Mouse (Mus musculus): Measurements from ENCODE around the gene Syt1. TPM values are rescaled to one million over a fixed set of nuclear protein-coding genes. Genes with fewer than 3 reads are reported as not detected.

The Syt1 gene
- polyA plus RNA-seq, 1 experiment from 2014 or later, result 0.25 TPM

GRCm38 (mm10) chr10:108656898-108657297, 353.9 kb downstream of the Syt1 start:
- no peak for TF ChIP-seq CTCF (IDR thresholded peaks at IDR 0.05; ENCODE audit: low read depth)
- Histone ChIP-seq H3K36me3 (ENCODE audit: insufficient read depth) (no peaks in the 10 kb centered on the region), H3K9me3 (ENCODE audit: low read depth, low read length) (no peaks in the 10 kb centered on the region), H3K4me3 (ENCODE audit: low read depth, low read length) (no peak overlapping the region), H3K4me1 (ENCODE audit: insufficient read depth) (no peaks in the 10 kb centered on the region), H3K4me2 (no peak overlapping the region), H3K9ac (no peak overlapping the region), H3K27me3 (ENCODE audit: insufficient read depth, low read length) (no peaks in the 10 kb centered on the region), H3K27ac (ENCODE audit: low read depth) (no peak overlapping the region)
- DNase-seq (peak; percentile 8), ATAC-seq (ENCODE audit: insufficient read depth) (no peak)
- WGBS, result 57% methylated on average over 4 of the region's 4 CpGs

GRCm38 (mm10) chr10:108655074-108655473, 355.7 kb downstream of the Syt1 start:
- no peaks in the 10 kb centered on the region for H3K36me3 ChIP-seq (ENCODE audit: insufficient read depth)
- no peak overlapping the region for H3K4me2 ChIP-seq
- TF ChIP-seq CTCF (IDR thresholded peaks at IDR 0.05; ENCODE audit: low read depth), result no peak
- H3K4me3 ChIP-seq (ENCODE audit: low read depth, low read length), result no peak overlapping the region
- DNase-seq (no peak), ATAC-seq (ENCODE audit: insufficient read depth) (no peak)
- no peaks in the 10 kb centered on the region for H3K9me3 ChIP-seq (ENCODE audit: low read depth, low read length)
- H3K27ac ChIP-seq (ENCODE audit: low read depth), result no peak overlapping the region
- H3K4me1 ChIP-seq (ENCODE audit: insufficient read depth), result no peaks in the 10 kb centered on the region
- H3K27me3 ChIP-seq (ENCODE audit: insufficient read depth, low read length), result no peaks in the 10 kb centered on the region
- 91% methylated on average over 11 of the region's 11 CpGs for WGBS
- no peak overlapping the region for H3K9ac ChIP-seq

DNA sequence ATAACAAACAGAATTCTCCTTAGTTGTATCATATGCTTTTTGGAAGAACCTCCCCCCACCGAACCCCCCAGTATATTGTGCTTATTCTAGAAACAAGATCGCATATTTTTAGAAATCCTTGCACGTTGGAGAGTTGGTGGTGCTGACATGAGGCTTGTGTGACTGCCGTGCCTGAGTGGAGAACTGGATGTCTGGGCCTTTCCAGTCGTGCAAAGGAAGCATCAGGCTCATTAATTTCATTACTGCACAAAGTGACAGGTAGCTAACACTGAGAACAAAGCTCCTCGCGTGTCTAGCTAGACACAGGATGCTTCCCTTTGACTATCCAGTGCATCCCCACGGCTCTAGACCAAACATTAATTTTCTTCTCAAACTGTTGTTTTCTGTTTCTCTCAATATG, 358.0 kb downstream of the Syt1 start:
- H3K36me3 ChIP-seq (ENCODE audit: insufficient read depth), result no peaks in the 10 kb centered on the region
- H3K4me1 ChIP-seq (ENCODE audit: insufficient read depth), result no peaks in the 10 kb centered on the region
- no peak overlapping the region for H3K4me3 ChIP-seq (ENCODE audit: low read depth, low read length)
- 37% methylated on average over 8 of the region's 8 CpGs for WGBS
- no peak overlapping the region for H3K27ac ChIP-seq (ENCODE audit: low read depth)
- ATAC-seq (ENCODE audit: insufficient read depth) (no peak), DNase-seq (no peak)
- no peak overlapping the region for H3K4me2 ChIP-seq
- no peak for TF ChIP-seq CTCF (IDR thresholded peaks at IDR 0.05; ENCODE audit: low read depth)
- no peaks in the 10 kb centered on the region for H3K9me3 ChIP-seq (ENCODE audit: low read depth, low read length)
- no peaks in the 10 kb centered on the region for H3K27me3 ChIP-seq (ENCODE audit: insufficient read depth, low read length)
- no peak overlapping the region for H3K9ac ChIP-seq

GRCm38 (mm10) chr10:108652066-108652465, 358.7 kb downstream of the Syt1 start:
- DNase-seq, result no peak
- Histone ChIP-seq H3K9me3 (ENCODE audit: low read depth, low read length) (no peaks in the 10 kb centered on the region), H3K36me3 (ENCODE audit: insufficient read depth) (no peaks in the 10 kb centered on the region), H3K27ac (ENCODE audit: low read depth) (no peak overlapping the region), H3K27me3 (ENCODE audit: insufficient read depth, low read length) (no peaks in the 10 kb centered on the region), H3K4me1 (ENCODE audit: insufficient read depth) (no peaks in the 10 kb centered on the region), H3K4me2 (no peak overlapping the region), H3K9ac (no peak overlapping the region), H3K4me3 (ENCODE audit: low read depth, low read length) (no peak overlapping the region)
- TF ChIP-seq CTCF (IDR thresholded peaks at IDR 0.05; ENCODE audit: low read depth), result no peak
- WGBS, result 60% methylated on average over 8 of the region's 8 CpGs
- ATAC-seq (ENCODE audit: insufficient read depth), result no peak

GRCm38 (mm10) chr10:108649174-108649573, 361.6 kb downstream of the Syt1 start:
- H3K9me3 ChIP-seq (ENCODE audit: low read depth, low read length), result no peaks in the 10 kb centered on the region
- H3K4me1 ChIP-seq (ENCODE audit: insufficient read depth), result no peaks in the 10 kb centered on the region
- no peak for ATAC-seq (ENCODE audit: insufficient read depth)
- H3K4me3 ChIP-seq (ENCODE audit: low read depth, low read length), result no peak overlapping the region
- no peak overlapping the region for H3K9ac ChIP-seq
- H3K36me3 ChIP-seq (ENCODE audit: insufficient read depth), result no peaks in the 10 kb centered on the region
- H3K27me3 ChIP-seq (ENCODE audit: insufficient read depth, low read length), result no peaks in the 10 kb centered on the region
- TF ChIP-seq CTCF (IDR thresholded peaks at IDR 0.05; ENCODE audit: low read depth), result no peak
- 73% methylated on average over 7 of the region's 7 CpGs for WGBS
- H3K4me2 ChIP-seq, result no peak overlapping the region
- DNase-seq, result no peak
- H3K27ac ChIP-seq (ENCODE audit: low read depth), result no peak overlapping the region

DNA sequence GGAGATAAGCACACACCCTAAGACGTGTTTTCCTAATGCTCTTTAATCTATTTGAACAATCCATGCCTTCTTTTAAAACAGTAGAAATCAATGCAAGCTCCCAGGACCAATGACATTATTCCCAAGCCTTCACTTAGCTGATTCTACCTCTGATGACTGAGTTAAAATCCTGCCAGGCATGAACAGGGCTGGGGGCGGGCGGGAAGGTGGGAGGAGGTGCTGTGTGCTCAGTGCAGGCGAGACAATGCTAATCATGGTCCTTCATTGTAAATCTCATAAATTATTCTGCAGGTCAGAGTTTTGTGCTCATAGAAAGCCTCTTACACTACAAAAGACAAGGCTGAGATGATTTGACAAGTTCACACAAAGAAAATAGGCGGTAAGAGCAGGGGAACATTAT, 366.9 kb downstream of the Syt1 start:
- H3K9ac ChIP-seq, result no peak overlapping the region
- no peak for ATAC-seq (ENCODE audit: insufficient read depth)
- no peak overlapping the region for H3K27ac ChIP-seq (ENCODE audit: low read depth)
- no peaks in the 10 kb centered on the region for H3K27me3 ChIP-seq (ENCODE audit: insufficient read depth, low read length)
- DNase-seq, result no peak
- no peaks in the 10 kb centered on the region for H3K36me3 ChIP-seq (ENCODE audit: insufficient read depth)
- no peaks in the 10 kb centered on the region for H3K9me3 ChIP-seq (ENCODE audit: low read depth, low read length)
- H3K4me1 ChIP-seq (ENCODE audit: insufficient read depth), result no peaks in the 10 kb centered on the region
- WGBS, result 74% methylated on average over 5 of the region's 5 CpGs
- H3K4me3 ChIP-seq (ENCODE audit: low read depth, low read length), result no peak overlapping the region
- no peak for TF ChIP-seq CTCF (IDR thresholded peaks at IDR 0.05; ENCODE audit: low read depth)
- H3K4me2 ChIP-seq, result no peak overlapping the region

DNA sequence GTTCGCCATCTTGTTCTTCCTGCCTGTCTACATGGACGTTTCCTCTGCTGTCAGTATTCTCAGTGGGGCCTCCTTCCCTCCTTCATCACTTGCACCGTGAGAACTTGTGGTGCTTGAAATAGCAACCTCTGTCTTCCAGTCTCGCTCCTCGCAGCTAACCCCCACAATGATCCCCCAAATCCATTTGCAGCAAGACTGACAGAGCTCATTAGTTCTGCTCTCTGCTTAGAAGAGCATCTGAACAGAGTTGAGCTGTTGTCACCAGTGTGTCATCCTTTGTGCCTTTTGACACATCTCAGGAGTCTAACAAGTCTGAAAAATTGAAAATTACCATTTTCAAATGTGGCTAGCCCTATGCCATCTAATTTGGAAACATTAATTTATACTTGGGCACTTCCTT, 372.7 kb downstream of the Syt1 start:
- Histone ChIP-seq H3K4me1 (ENCODE audit: insufficient read depth) (no peaks in the 10 kb centered on the region), H3K27ac (ENCODE audit: low read depth) (no peak overlapping the region), H3K9ac (no peak overlapping the region), H3K4me3 (ENCODE audit: low read depth, low read length) (no peak overlapping the region), H3K4me2 (no peak overlapping the region), H3K36me3 (ENCODE audit: insufficient read depth) (no peaks in the 10 kb centered on the region), H3K27me3 (ENCODE audit: insufficient read depth, low read length) (no peaks in the 10 kb centered on the region), H3K9me3 (ENCODE audit: low read depth, low read length) (no peaks in the 10 kb centered on the region)
- no peak for TF ChIP-seq CTCF (IDR thresholded peaks at IDR 0.05; ENCODE audit: low read depth)
- ATAC-seq (ENCODE audit: insufficient read depth) (no peak), DNase-seq (no peak)
- 71% methylated on average over 5 of the region's 5 CpGs for WGBS

DNA sequence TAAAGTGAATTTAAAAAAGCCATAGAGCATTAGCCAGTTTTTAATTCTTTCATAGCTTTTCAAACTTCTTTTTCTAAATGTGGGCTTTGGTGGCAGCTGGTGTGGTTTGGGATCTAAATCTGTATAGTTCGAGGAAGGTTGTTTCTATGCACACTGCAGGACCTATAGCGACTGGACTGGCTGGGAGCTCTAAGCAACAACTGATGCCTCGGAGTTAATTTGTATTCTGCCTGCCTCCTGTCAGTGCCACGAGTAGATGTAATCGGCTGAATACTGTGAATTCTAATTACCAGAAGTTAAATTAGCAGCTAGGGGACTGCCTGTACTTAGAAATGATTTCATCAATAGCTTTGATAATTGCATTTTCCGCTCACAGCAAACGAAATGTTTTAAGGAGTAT, 374.7 kb downstream of the Syt1 start:
- Histone ChIP-seq H3K4me3 (ENCODE audit: low read depth, low read length) (no peak overlapping the region), H3K4me2 (no peak overlapping the region), H3K36me3 (ENCODE audit: insufficient read depth) (no peaks in the 10 kb centered on the region), H3K27ac (ENCODE audit: low read depth) (no peak overlapping the region), H3K27me3 (ENCODE audit: insufficient read depth, low read length) (no peaks in the 10 kb centered on the region), H3K4me1 (ENCODE audit: insufficient read depth) (no peaks in the 10 kb centered on the region), H3K9ac (no peak overlapping the region), H3K9me3 (ENCODE audit: low read depth, low read length) (no peaks in the 10 kb centered on the region)
- 88% methylated on average over 7 of the region's 7 CpGs for WGBS
- TF ChIP-seq CTCF (IDR thresholded peaks at IDR 0.05; ENCODE audit: low read depth), result no peak
- ATAC-seq (ENCODE audit: insufficient read depth) (no peak), DNase-seq (no peak)

Measured in lung, embryonic 14.5 days (tissue).